Mouse (Mus musculus) heart, adult 2 months (tissue): ENCODE results near the gene Gstp2. TPM values are rescaled to one million over a fixed set of nuclear protein-coding genes. Genes with fewer than 3 reads are reported as not detected.
"Not testable (repeated sequence)": the region's sequence is repeated elsewhere in the genome, so short reads cannot be mapped to it uniquely, and the experiment has no call there.

Source experiments
- DNase-seq, 2 experiments: peaks; one replicate each; pipeline ENCODE4 v3.0.0; 2021
- H3K27ac ChIP-seq: fragments of 200-600 bp; 2 replicates; pipeline ENCODE4 v1.8.1; 2022
- H3K27me3 ChIP-seq: fragments of 200-500 bp; 2 replicates; pipeline ENCODE4 v1.6.1; 2012; ENCODE audit warnings: mild to moderate bottlenecking, low read length, inconsistent platforms, mixed read lengths; ENCODE audit not compliant: control insufficient read depth, insufficient read depth
- H3K36me3 ChIP-seq: fragments of 200-500 bp; 2 replicates; pipeline ENCODE4 v1.6.1; 2012; ENCODE audit warnings: low read length, inconsistent platforms; ENCODE audit not compliant: control insufficient read depth, insufficient read depth
- H3K4me1 ChIP-seq: fragments of 200-500 bp; 2 replicates; pipeline ENCODE4 v1.6.1; 2011; ENCODE audit warnings: low read length; ENCODE audit not compliant: control insufficient read depth, insufficient read depth
- H3K4me3 ChIP-seq: fragments of 200-600 bp; 2 replicates; pipeline ENCODE4 v1.8.1; 2022
- H3K79me2 ChIP-seq: fragments of 200-500 bp; replicated peaks from 2 replicates; pipeline ENCODE4 v1.6.1; 2012; ENCODE audit warnings: mild to moderate bottlenecking, inconsistent platforms, low read length, moderate library complexity, mixed read lengths; ENCODE audit not compliant: control insufficient read depth, insufficient read depth
- H3K9ac ChIP-seq: fragments of 200-500 bp; 2 replicates; pipeline ENCODE4 v1.6.1; 2012; ENCODE audit warnings: low read depth, mild to moderate bottlenecking, control low read depth, inconsistent platforms, low read length, mixed read lengths
- CTCF ChIP-seq: fragments of 200-600 bp; IDR thresholded peaks from 2 replicates; pipeline ENCODE4 v1.8.1; 2022; ENCODE audit warnings: antibody characterized with exemption, mild to moderate bottlenecking, moderate library complexity
- EP300 ChIP-seq: fragments of 200-500 bp; IDR thresholded peaks from 2 replicates; pipeline ENCODE4 v1.6.1; 2011; ENCODE audit warnings: low read depth, low read length, control low read depth; ENCODE audit not compliant: insufficient read depth
- POLR2A ChIP-seq: fragments of 200-500 bp; IDR thresholded peaks from 2 replicates; pipeline ENCODE4 v1.6.1; 2011; ENCODE audit warnings: mild to moderate bottlenecking, low read depth, low read length, control low read depth; ENCODE audit not compliant: insufficient read depth
- WGBS: fragments of 180-500 bp; shearing (Covaris S2); methylation state at CpG from one replicate; pipeline ENCODE4 v1.1.7; 2018; 5-methylcytosine and 5-hydroxymethylcytosine counted together
- intact Hi-C: fragments of 180-260 bp; cut with DNase I; formaldehyde crosslinking; loops from one replicate; pipeline ENCODE4 v1.15.1; 2025
- polyA plus RNA-seq: library from polyadenylated mRNA; depleted of rRNA; stranded (reverse); fragments of >200 nt; gene quantifications from 2 replicates; pipeline ENCODE4 v1.2.3, GENCODE M21; 2012
- total RNA-seq, 2 experiments: library from RNA; stranded (reverse); gene quantifications; 2 replicates each; pipeline ENCODE4 v1.2.3; 2021

Gene Gstp2
- total and polyA plus RNA-seq, 3 experiments = 38.3 to 137 (median 121) TPM

DNA sequence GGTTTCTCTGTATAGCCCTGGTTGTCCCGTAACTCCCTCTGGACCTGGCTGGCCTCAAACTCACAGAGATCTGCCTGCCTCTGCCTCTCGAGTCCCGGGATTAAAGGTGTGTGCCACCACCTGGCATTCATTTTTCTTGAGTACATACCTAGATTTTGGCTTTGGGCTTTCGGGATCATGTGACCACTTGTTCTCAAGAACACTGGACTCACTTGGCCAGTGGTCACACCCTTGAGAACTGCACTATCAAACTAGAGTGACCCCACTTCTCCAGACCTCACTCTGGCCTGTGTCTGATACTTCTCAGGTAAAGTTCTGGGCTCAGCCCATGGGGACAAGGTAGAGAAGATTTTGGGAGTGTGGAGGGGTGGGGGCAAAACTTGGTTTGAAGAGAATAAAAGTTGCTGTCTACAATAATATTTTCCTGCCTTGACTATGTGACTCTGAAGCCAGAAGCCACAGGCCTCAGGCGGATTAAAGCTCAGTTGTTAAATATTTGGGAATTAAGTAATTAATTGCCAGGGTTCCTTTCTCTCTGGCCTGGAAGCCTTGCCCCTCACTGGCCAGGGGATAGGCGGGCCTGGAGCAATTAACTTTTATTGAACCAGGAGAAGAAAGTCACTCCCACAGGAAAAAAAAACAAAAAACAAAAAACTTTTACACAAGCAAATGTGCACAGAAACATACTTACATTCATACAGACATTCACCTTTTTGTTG lies 27.0 kb upstream of the Gstp2 start:
- no peaks in the 10 kb centered on the region for H3K4me1 ChIP-seq
- H3K4me3 ChIP-seq = no peak overlapping the region
- H3K27me3 ChIP-seq = no peaks in the 10 kb centered on the region
- WGBS = 88% methylated on average over 6 of the region's 6 CpGs
- no peaks in the 10 kb centered on the region for H3K79me2 ChIP-seq
- TF ChIP-seq CTCF (no peak), POLR2A (no peak), EP300 (no peak)
- DNase-seq = no peak
- no peak overlapping the region for H3K9ac ChIP-seq
- intact Hi-C loops = no loop called here
- H3K27ac ChIP-seq = no peak overlapping the region
- no peaks in the 10 kb centered on the region for H3K36me3 ChIP-seq

DNA sequence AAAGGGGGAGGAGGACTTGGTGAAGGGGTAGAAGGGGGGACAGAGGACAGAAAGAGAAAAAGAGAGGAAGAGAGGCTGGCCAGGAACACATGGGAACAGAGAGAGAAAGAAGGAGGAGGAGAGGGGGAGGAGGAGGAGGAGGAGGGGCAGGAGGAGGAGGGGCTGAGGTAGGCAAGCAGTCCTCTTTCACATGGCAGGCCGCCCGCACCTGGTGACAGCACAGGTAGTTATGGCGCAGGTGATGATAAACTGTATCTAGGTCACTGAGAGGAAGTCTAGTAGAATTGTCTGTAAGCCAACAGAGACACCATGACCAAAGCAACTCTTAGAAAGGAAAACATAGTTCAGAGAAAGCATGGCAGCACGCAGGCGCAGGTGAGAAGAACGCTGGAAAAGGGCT lies 25.6 kb upstream of the Gstp2 start:
- 92% methylated on average over 6 of the region's 6 CpGs for WGBS

GRCm38 (mm10) chr19:4070756-4071155 lies 24.9 kb upstream of the Gstp2 start:
- H3K27me3 ChIP-seq = no peaks in the 10 kb centered on the region
- H3K36me3 ChIP-seq = no peaks in the 10 kb centered on the region
- 74% methylated on average over 8 of the region's 8 CpGs for WGBS
- no peak overlapping the region for H3K27ac ChIP-seq
- no peak for DNase-seq
- no peak for TF ChIP-seq CTCF
- no peak overlapping the region for H3K9ac ChIP-seq
- H3K4me3 ChIP-seq = no peak overlapping the region
- H3K79me2 ChIP-seq = no peaks in the 10 kb centered on the region
- intact Hi-C loops = no loop called here
- H3K4me1 ChIP-seq = no peaks in the 10 kb centered on the region; the same call in 1 of the 2 replicates

More for the DNA sequence above, 25.6 kb upstream of the Gstp2 start:
- Histone ChIP-seq H3K27me3 (no peaks in the 10 kb centered on the region), H3K36me3 (no peaks in the 10 kb centered on the region), H3K4me3 (no peak overlapping the region), H3K79me2 (no peaks in the 10 kb centered on the region), H3K4me1 (no peaks in the 10 kb centered on the region), H3K9ac (no peak overlapping the region), H3K27ac (no peak overlapping the region)
- no peak for TF ChIP-seq CTCF
- TF ChIP-seq POLR2A = no peak
- no peak for TF ChIP-seq EP300
- intact Hi-C loops = no loop called here
- DNase-seq = no peak

- TF ChIP-seq POLR2A (no peak), EP300 (no peak), CTCF (no peak)
- DNase-seq = no peak
Observed at GRCm38 (mm10) chr19:4070311-4070710, 24.5 kb upstream of the Gstp2 start.

DNA sequence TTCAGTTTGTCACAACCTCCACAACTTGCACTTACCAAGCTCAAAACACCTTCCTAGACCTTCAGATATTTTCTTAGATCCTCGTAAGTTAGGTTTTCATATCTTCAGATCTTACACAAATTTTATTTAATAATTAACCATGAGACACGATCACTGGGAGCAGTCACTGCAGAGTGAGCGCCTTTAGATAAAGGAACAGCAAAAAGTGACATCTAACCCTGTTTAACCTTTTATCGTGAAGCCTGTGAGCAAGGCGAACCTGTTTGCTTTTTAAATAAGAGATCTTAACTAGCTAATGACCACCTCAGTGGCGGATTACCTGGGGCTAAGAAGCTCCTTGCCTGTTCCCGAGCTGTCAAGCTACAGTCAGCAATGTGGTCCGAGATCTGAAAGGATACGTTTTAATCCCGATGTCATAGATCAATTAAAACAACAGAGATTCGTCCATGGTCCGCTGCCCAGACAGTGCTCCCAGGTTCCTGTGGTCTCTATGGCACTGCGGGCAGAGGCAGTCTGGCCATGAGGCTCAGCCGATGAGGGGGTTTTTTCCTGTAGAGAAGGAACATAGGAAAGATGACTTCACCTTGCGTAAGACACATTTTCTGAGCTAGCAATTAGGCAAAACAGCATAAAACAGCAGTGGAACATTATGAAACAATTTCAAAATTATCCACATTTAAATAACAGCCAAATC lies 23.0 kb upstream of the Gstp2 start:
- no peak overlapping the region for H3K9ac ChIP-seq
- H3K27me3 ChIP-seq = no peaks in the 10 kb centered on the region
- no peak overlapping the region for H3K27ac ChIP-seq
- H3K79me2 ChIP-seq = no peaks in the 10 kb centered on the region
- DNase-seq = no peak
- 81% methylated on average over 15 of the region's 15 CpGs for WGBS
- intact Hi-C loops = no loop called here
- no peak for TF ChIP-seq EP300
- no peak for TF ChIP-seq POLR2A
- H3K4me1 ChIP-seq = no peaks in the 10 kb centered on the region; the same call in 1 of the 2 replicates
- no peaks in the 10 kb centered on the region for H3K36me3 ChIP-seq
- H3K4me3 ChIP-seq = no peak overlapping the region

More at GRCm38 (mm10) chr19:4070311-4070710, 24.5 kb upstream of the Gstp2 start:
- H3K27ac ChIP-seq = no peak overlapping the region
- no peak overlapping the region for H3K9ac ChIP-seq
- intact Hi-C loops = no loop called here
- H3K36me3 ChIP-seq = no peaks in the 10 kb centered on the region
- no peaks in the 10 kb centered on the region for H3K79me2 ChIP-seq
- H3K4me1 ChIP-seq = no peaks in the 10 kb centered on the region; the same call in 1 of the 2 replicates
- H3K4me3 ChIP-seq = no peak overlapping the region
- whole genome bisulfite sequencing = 82% methylated on average over 15 of the region's 15 CpGs
- H3K27me3 ChIP-seq = no peaks in the 10 kb centered on the region

- H3K4me3 ChIP-seq, intact Hi-C loops, H3K27ac ChIP-seq, H3K4me1 ChIP-seq, H3K27me3 ChIP-seq, H3K9ac ChIP-seq, DNase-seq, H3K79me2 ChIP-seq, H3K36me3 ChIP-seq: not testable (repeated sequence)
- 92% methylated on average over 2 of the region's 2 CpGs for WGBS
Observed at GRCm38 (mm10) chr19:4068242-4068641, 22.4 kb upstream of the Gstp2 start.
